Mouse (Mus musculus) small intestine, adult 2 months (tissue): ENCODE data around the gene Nhlrc2. TPM values are rescaled to one million over a fixed set of nuclear protein-coding genes. Genes with fewer than 3 reads are reported as not detected.

Experiments used
- H3K27ac ChIP-seq: fragments of 200-500 bp; 2 replicates; pipeline ENCODE4 v1.5.1; 2012; ENCODE audit warnings: low read depth, low read length, control low read depth, inconsistent platforms; ENCODE audit not compliant: insufficient read depth
- H3K27me3 ChIP-seq: fragments of 200-500 bp; 2 replicates; pipeline ENCODE4 v1.6.1; 2012; ENCODE audit warnings: mild to moderate bottlenecking, moderate library complexity, low read length, inconsistent platforms; ENCODE audit not compliant: control insufficient read depth, insufficient read depth
- H3K36me3 ChIP-seq: fragments of 200-500 bp; 2 replicates; pipeline ENCODE4 v1.6.1; 2012; ENCODE audit warnings: mild to moderate bottlenecking, low read length, control low read depth, inconsistent platforms; ENCODE audit not compliant: control insufficient read depth, insufficient read depth
- H3K4me1 ChIP-seq: fragments of 200-500 bp; 2 replicates; pipeline ENCODE4 v1.6.1; 2012; ENCODE audit warnings: low read length, inconsistent platforms, mixed read lengths; ENCODE audit not compliant: control insufficient read depth, insufficient read depth, insufficient read length
- H3K4me3 ChIP-seq: fragments of 200-500 bp; 2 replicates; pipeline ENCODE4 v1.5.1; 2012; ENCODE audit warnings: low read depth, mild to moderate bottlenecking, control low read depth, inconsistent platforms, low read length, moderate library complexity
- CTCF ChIP-seq: fragments of 200-500 bp; IDR thresholded peaks from 2 replicates; pipeline ENCODE4 v1.5.1; 2012; ENCODE audit warnings: low read depth, mild to moderate bottlenecking, control low read depth, inconsistent platforms, low read length, moderate library complexity, mixed read lengths; ENCODE audit not compliant: insufficient replicate concordance, insufficient read length; ENCODE audit errors: extremely low read depth
- POLR2A ChIP-seq: fragments of 200-500 bp; IDR thresholded peaks from 2 replicates; pipeline ENCODE4 v1.6.1; 2012; ENCODE audit warnings: low read depth, mild to moderate bottlenecking, control low read depth, inconsistent platforms, low read length, moderate library complexity
- WGBS: fragments of 180-500 bp; shearing (Covaris S2); methylation state at CpG from one replicate; pipeline ENCODE4 v1.1.7; 2018; 5-methylcytosine and 5-hydroxymethylcytosine counted together
- polyA plus RNA-seq: library from polyadenylated mRNA; depleted of rRNA; stranded (reverse); fragments of >200 nt; gene quantifications from 2 replicates; pipeline ENCODE4 v1.2.3, GENCODE M21; 2012

The Nhlrc2 gene
- polyA plus RNA-seq, 1 experiment = 8.0 TPM

DNA sequence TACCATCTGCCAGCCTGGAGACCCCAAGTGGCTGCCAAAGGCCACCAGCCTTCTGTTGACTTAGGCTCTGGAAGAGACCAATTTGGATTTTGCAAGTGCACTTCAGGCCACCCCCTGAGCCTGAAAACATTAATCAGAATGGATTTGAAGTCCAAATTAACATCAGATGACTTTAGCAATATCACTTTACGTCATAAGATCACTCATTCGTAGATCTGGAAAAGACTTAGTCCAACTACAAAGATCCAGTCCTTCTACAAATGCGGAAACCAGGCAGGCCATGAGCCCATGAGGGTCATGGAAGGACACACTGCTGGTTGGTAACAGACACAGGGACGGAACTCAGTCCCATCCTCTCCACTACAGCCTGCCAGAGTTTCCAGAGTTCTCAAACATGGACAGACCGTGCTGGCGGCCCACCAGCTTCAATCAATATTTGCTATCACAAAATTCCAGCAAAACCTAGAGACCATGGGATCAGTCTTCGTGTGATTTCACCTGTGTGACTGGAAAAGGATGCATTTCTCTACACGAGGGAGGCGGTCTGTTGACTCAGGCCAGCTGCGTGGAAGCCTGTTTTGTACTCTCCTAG lies 79.9 kb downstream of the Nhlrc2 start:
- TF ChIP-seq POLR2A (no peak), CTCF (no peak)
- no peak overlapping the region for H3K4me3 ChIP-seq
- no peak overlapping the region for H3K27ac ChIP-seq
- H3K36me3 ChIP-seq = no peaks in the 10 kb centered on the region
- 64% methylated on average over 10 of the region's 10 CpGs for WGBS
- peaks cover 3% of the 10 kb centered on the region; the same call in 1 of the 2 replicates for H3K4me1 ChIP-seq
- H3K27me3 ChIP-seq = no peaks in the 10 kb centered on the region; the same call in 1 of the 2 replicates

DNA sequence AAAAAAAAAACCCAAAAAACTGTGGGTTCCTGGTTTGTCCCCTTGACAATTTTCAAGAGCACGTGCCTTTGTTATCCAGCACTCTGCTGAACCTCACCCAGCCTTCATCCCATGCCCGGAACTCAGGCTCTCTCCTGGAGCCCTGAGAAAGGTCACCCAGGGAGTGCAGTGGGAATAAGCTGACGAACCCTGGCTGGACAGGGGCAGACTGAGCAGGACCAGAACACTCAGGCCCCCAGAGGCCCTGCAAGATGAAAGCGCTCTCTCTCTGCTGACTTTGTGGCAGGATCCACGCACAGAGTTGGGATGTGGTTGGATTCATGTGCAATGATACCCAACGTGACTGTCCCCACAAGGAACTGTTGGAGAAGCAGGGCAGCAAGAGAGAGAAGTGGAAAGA lies 81.6 kb downstream of the Nhlrc2 start:
- no peak for TF ChIP-seq CTCF
- TF ChIP-seq POLR2A = no peak
- Histone ChIP-seq H3K36me3 (no peaks in the 10 kb centered on the region), H3K27ac (no peak overlapping the region), H3K4me3 (no peak overlapping the region), H3K27me3 (no peaks in the 10 kb centered on the region; the same call in 1 of the 2 replicates), H3K4me1 (peaks cover 3% of the 10 kb centered on the region; the same call in 1 of the 2 replicates)
- WGBS = 86% methylated on average over 6 of the region's 6 CpGs

- 73% methylated on average over 4 of the region's 4 CpGs for WGBS
- peaks cover 3% of the 10 kb centered on the region; the same call in 1 of the 2 replicates for H3K4me1 ChIP-seq
- TF ChIP-seq CTCF = no peak
- no peak for TF ChIP-seq POLR2A
- H3K27me3 ChIP-seq = no peaks in the 10 kb centered on the region; the same call in 1 of the 2 replicates
- no peak overlapping the region for H3K4me3 ChIP-seq
- no peaks in the 10 kb centered on the region for H3K36me3 ChIP-seq
- no peak overlapping the region for H3K27ac ChIP-seq
These were observed 83.0 kb downstream of the Nhlrc2 start for GRCm38 (mm10) chr19:56631017-56631416.

DNA sequence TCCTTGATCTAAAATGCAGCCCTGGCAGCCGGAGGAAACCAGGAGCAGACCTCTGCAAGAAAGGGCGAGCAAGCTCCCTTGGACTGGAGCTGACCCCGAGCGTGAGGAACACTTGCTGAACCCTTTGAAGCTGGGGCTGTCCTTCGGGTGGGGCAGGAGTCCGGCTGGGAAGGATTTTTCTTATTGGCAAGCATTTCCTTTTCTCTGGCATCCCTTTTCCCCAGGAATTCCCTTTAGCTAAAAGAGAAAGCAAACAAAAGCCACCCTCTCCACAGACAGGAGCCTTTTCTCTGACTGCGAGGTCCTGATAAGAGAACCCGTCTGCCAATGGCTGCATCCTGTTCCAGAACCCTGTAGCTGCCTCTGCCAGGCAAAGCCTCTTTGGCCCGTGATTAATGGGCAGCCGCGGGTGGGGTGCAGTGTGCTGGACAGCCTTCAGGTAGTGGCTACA lies 83.4 kb downstream of the Nhlrc2 start:
- WGBS = 17% methylated on average over 11 of the region's 11 CpGs
- Histone ChIP-seq H3K4me3 (no peak overlapping the region), H3K4me1 (peaks cover 3% of the 10 kb centered on the region; the same call in 1 of the 2 replicates), H3K36me3 (no peaks in the 10 kb centered on the region), H3K27ac (no peak overlapping the region), H3K27me3 (no peaks in the 10 kb centered on the region; the same call in 1 of the 2 replicates)
- no peak for TF ChIP-seq POLR2A
- no peak for TF ChIP-seq CTCF

DNA sequence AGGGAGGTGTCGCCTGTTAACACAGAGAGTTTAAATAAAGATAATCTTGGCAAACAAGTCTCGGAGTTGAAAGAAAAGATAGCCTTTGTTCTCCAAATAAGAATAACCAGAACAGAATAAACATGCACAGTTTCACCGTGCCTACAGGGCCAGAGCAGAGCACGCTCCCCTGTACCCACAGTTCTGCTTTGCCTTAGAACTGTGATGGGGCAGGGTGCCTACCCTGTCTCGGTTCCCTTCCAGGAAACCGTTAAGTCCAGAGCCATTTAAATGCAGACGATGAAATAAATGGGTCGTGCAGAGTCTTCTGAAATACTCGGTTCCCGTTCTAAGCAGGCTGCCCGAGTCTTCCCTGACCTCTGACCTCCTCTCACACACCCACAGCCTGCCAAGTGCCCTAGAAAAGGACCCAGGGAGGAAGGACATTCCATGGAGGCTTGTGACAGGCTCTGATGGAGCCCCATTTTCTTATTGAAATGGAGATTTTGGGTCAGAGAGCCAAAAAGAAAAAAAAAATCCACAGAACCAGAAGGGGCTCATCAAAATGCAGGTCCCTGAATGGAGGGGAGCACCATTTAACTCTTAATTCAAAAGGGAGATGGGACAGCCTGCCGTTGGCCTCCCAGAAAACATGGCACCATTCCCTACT lies 89.1 kb downstream of the Nhlrc2 start:
- H3K27me3 ChIP-seq = no peaks in the 10 kb centered on the region; the same call in 1 of the 2 replicates

GRCm38 (mm10) chr19:56637684-56638049 lies 89.6 kb downstream of the Nhlrc2 start:
- H3K27me3 ChIP-seq = no peaks in the 10 kb centered on the region; the same call in 1 of the 2 replicates
- H3K4me1 ChIP-seq = no peaks in the 10 kb centered on the region
- 95% methylated on average over 9 of the region's 9 CpGs for WGBS
- no peak overlapping the region for H3K27ac ChIP-seq
- H3K4me3 ChIP-seq = no peak overlapping the region
- H3K36me3 ChIP-seq = no peaks in the 10 kb centered on the region
- TF ChIP-seq CTCF = no peak
- TF ChIP-seq POLR2A = no peak

More for the DNA sequence above, 89.1 kb downstream of the Nhlrc2 start:
- Histone ChIP-seq H3K27ac (no peak overlapping the region), H3K4me3 (no peak overlapping the region), H3K36me3 (no peaks in the 10 kb centered on the region), H3K4me1 (no peaks in the 10 kb centered on the region)
- TF ChIP-seq POLR2A (no peak), CTCF (no peak)
- WGBS = 30% methylated on average over 12 of the region's 12 CpGs

DNA sequence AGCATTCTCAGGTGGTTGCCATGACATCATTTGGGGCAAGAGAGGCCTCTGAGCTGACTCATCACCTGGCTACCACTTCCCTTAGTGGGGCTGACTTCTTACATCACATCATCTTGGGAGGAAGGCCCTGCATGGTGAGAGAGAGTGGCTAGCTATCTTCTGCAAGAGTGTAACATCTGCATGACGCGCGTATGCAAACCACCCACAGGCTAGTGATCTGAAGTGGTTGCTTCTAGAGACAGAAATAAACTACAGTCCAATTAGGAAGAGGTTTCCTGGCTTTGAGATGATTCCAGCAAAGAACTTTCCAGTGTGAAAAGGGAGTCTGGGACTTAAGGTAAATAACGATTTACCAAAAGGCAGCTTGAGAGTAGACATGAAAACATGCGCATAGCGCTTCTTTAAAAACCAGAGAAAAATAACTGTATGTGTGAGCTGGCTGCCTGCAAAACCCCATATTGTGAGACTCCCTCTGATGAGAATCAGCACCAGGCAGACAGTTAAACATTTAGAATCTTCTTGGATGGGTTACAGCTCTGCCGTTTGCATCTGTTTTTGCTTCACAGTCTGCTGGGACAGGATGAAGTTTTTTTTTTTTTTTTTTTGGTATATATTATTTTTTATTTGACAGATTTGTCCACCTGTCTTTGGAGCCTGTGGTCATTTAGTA lies 99.5 kb downstream of the Nhlrc2 start:
- no peaks in the 10 kb centered on the region for H3K4me1 ChIP-seq
- no peak overlapping the region for H3K4me3 ChIP-seq
- 79% methylated on average over 7 of the region's 7 CpGs for WGBS
- TF ChIP-seq POLR2A (no peak), CTCF (no peak)
- no peak overlapping the region for H3K27ac ChIP-seq
- no peaks in the 10 kb centered on the region for H3K36me3 ChIP-seq
- no peaks in the 10 kb centered on the region for H3K27me3 ChIP-seq
